Mouse (Mus musculus): ENCODE measurements around the gene Fam228b.
A peak's percentile ranks its signal among the peaks of the same experiment; 100 is the strongest.
"Not testable (repeated sequence)": the region's sequence is repeated elsewhere in the genome, so short reads cannot be mapped to it uniquely, and the experiment has no call there.

Gene Fam228b

GRCm38 (mm10) chr12:4768492-4769332 is at the start of gene Fam228b, which contains the start of gene Pfn4:
Fam228b (minus strand) TSS chr12:4769267.
Pfn4 (plus strand) TSS chr12:4769022.
- DNase-seq (ENCODE audit: low read depth, low spot score) = peak; percentile 88

GRCm38 (mm10) chr12:4817361-4818101 is 48.5 kb upstream of the Fam228b start, which contains the start of gene Sf3b6:
Sf3b6 (plus strand) TSS chr12:4817544.
- DNase-seq (ENCODE audit: low read depth, low spot score) = peak; percentile 94

- DNase-seq (ENCODE audit: low read depth, low spot score) = no peak
These were observed 47.8 kb upstream of the Fam228b start for GRCm38 (mm10) chr12:4816680-4817360.

GRCm38 (mm10) chr12:4813636-4814035 is 44.6 kb upstream of the Fam228b start:
- DNase-seq (ENCODE audit: low read depth, low spot score) = no peak

- no peak for DNase-seq (ENCODE audit: low read depth, low spot score)
These were observed 42.6 kb upstream of the Fam228b start for GRCm38 (mm10) chr12:4811705-4812104.

- no peak for DNase-seq (ENCODE audit: low read depth, low spot score)
These were observed 42.0 kb upstream of the Fam228b start for GRCm38 (mm10) chr12:4811036-4811435.

GRCm38 (mm10) chr12:4797471-4797870 is 28.4 kb upstream of the Fam228b start:
- DNase-seq (ENCODE audit: low read depth, low spot score) = not testable (repeated sequence)

GRCm38 (mm10) chr12:4793718-4794117 is 24.7 kb upstream of the Fam228b start:
- DNase-seq (ENCODE audit: low read depth, low spot score) = no peak

- DNase-seq (ENCODE audit: low read depth, low spot score) = not testable (repeated sequence)
These were observed 19.1 kb upstream of the Fam228b start for GRCm38 (mm10) chr12:4788128-4788527.

- no peak for DNase-seq (ENCODE audit: low read depth, low spot score)
These were observed 15.4 kb upstream of the Fam228b start for GRCm38 (mm10) chr12:4784466-4784865.

GRCm38 (mm10) chr12:4783598-4783997 is 14.5 kb upstream of the Fam228b start:
- DNase-seq (ENCODE audit: low read depth, low spot score) = no peak

- not testable (repeated sequence) for DNase-seq (ENCODE audit: low read depth, low spot score)
These were observed 12.8 kb upstream of the Fam228b start for GRCm38 (mm10) chr12:4781725-4782404.

GRCm38 (mm10) chr12:4781270-4781669 is 12.2 kb upstream of the Fam228b start:
- DNase-seq (ENCODE audit: low read depth, low spot score) = no peak

GRCm38 (mm10) chr12:4780245-4780644 is 11.2 kb upstream of the Fam228b start:
- no peak for DNase-seq (ENCODE audit: low read depth, low spot score)

- DNase-seq (ENCODE audit: low read depth, low spot score) = no peak
These were observed 8.7 kb upstream of the Fam228b start for GRCm38 (mm10) chr12:4777734-4778133.

GRCm38 (mm10) chr12:4775588-4775949 is 6.5 kb upstream of the Fam228b start:
- no peak for DNase-seq (ENCODE audit: low read depth, low spot score)

GRCm38 (mm10) chr12:4774895-4775587 is 6.0 kb upstream of the Fam228b start:
- no peak for DNase-seq (ENCODE audit: low read depth, low spot score)

- DNase-seq (ENCODE audit: low read depth, low spot score) = no peak
These were observed 261 bp upstream of the Fam228b start for GRCm38 (mm10) chr12:4769333-4769723.

- no peak for DNase-seq (ENCODE audit: low read depth, low spot score)
These were observed 12.0 kb downstream of the Fam228b start for GRCm38 (mm10) chr12:4757060-4757459.

GRCm38 (mm10) chr12:4754451-4754850 is 14.6 kb downstream of the Fam228b start:
- not testable (repeated sequence) for DNase-seq (ENCODE audit: low read depth, low spot score)

GRCm38 (mm10) chr12:4744486-4744885 is 24.6 kb downstream of the Fam228b start:
- DNase-seq (ENCODE audit: low read depth, low spot score) = no peak
